Mouse (Mus musculus): Measurements from ENCODE around the gene Fyn. TPM values are rescaled to one million over a fixed set of nuclear protein-coding genes. Genes with fewer than 3 reads are reported as not detected.

Gene Fyn
- total RNA-seq, 2 experiments from 2014 or later: 13.3 to 17.8 TPM

Other genes with a start within 250 kb of the Fyn start
- 1 to 10 TPM; 3.0 to 3.5 TPM for gene Fam229b, start 234.9 kb upstream of the Fyn start, total RNA-seq (2021)
- 1 to 10 TPM in 1 of 2 experiments, under 1 TPM in 1; 0.88 to 1.4 TPM for gene Tube1, start 234.9 kb upstream of the Fyn start, total RNA-seq (2021)
- under 1 TPM; 0.14 to 0.16 TPM for gene Ccn6, start 205.1 kb upstream of the Fyn start, total RNA-seq (2021)
- 1 to 10 TPM; 4.2 to 7.9 TPM for gene Traf3ip2, start 244.1 kb downstream of the Fyn start, total RNA-seq (2021)